In genomic region chr11:109475717-109476116, GRCm38 (mm10) we compare ENCODE assay signal across 14 mouse cellular contexts. TPM values are rescaled to one million over a fixed set of nuclear protein-coding genes. Genes with fewer than 3 reads are reported as not detected.
DNase-seq lines count a peak whose midpoint lies in the region; ATAC-seq and TF ChIP-seq lines count a peak whose summit lies in the region.
"Had no signal": no experiment of that assay in that cellular context is flagged by ENCODE, and none has a peak within 500 bp of the region (broad histone marks: within the 10 kb centered on the region; RNA-seq: fewer than 3 reads in every experiment).

No protein-coding gene starts in this region.

- no peaks in the 10 kb centered on the region for H3K9me3 ChIP-seq in forebrain, embryonic 11.5 days (ENCODE audit: control insufficient read depth, low read length)
- no peaks in the 10 kb centered on the region for H3K9me3 ChIP-seq in forebrain, embryonic 15.5 days
- no peaks in the 10 kb centered on the region for H3K9me3 ChIP-seq in midbrain, embryonic 10.5 days (replicated peaks)
- no peaks in the 10 kb centered on the region for H3K9me3 ChIP-seq in midbrain, postnatal 0 days (ENCODE audit: low read length)
- H3K9me3 ChIP-seq in midbrain, embryonic 13.5 days, result no peaks in the 10 kb centered on the region
- H3K9me3 ChIP-seq: heart, embryonic 13.5 days; limb, embryonic 15.5 days had no signal

- peaks cover 20% of the 10 kb centered on the region for H3K4me1 ChIP-seq in forebrain, embryonic 11.5 days (replicated peaks; ENCODE audit: control insufficient read depth, insufficient read depth, low read length)
- peaks cover 29% of the 10 kb centered on the region for H3K4me1 ChIP-seq in forebrain, embryonic 15.5 days
- H3K4me1 ChIP-seq in midbrain, embryonic 10.5 days, result peaks cover 82% of the 10 kb centered on the region
- no peaks in the 10 kb centered on the region for H3K4me1 ChIP-seq in midbrain, postnatal 0 days (ENCODE audit: insufficient read depth, low read length)
- H3K4me1 ChIP-seq in midbrain, embryonic 13.5 days (replicated peaks), result peaks cover 41% of the 10 kb centered on the region

- WGBS in forebrain, embryonic 11.5 days, result 62% methylated on average over 4 of the region's 4 CpGs
- WGBS in forebrain, embryonic 15.5 days, result 64% methylated on average over 4 of the region's 4 CpGs
- WGBS in midbrain, embryonic 10.5 days, result 69% methylated on average over 4 of the region's 4 CpGs
- WGBS in midbrain, postnatal 0 days, result 66% methylated on average over 4 of the region's 4 CpGs
- 62% methylated on average over 4 of the region's 4 CpGs for WGBS in midbrain, embryonic 13.5 days

- no peak for TF ChIP-seq CTCF in midbrain, postnatal 0 days (IDR thresholded peaks at IDR 0.05)

- DNase-seq in forebrain, embryonic 11.5 days (ENCODE audit: low spot score), result no peak
- peak; percentile 18 for DNase-seq in midbrain, embryonic 10.5 days (ENCODE audit: low spot score)
- no peak for DNase-seq in midbrain, postnatal 0 days (ENCODE audit: low spot score)
- peak; percentile 19 for DNase-seq in ES-CJ7 (ENCODE audit: low read depth, low spot score)
- DNase-seq in Muller cell, postnatal 12 days (ENCODE audit: inconsistent ontology term), result no peak
- DNase-seq in heart, adult 18-20 months, result no peak
- DNase-seq: adrenal gland, adult 8-10 months; cerebellum, adult 9-11 months; lung, adult 2 months had no signal

- no peak overlapping the region for H3K4me3 ChIP-seq in forebrain, embryonic 11.5 days (ENCODE audit: low read depth, low read length)
- H3K4me3 ChIP-seq in forebrain, embryonic 15.5 days, result no peak overlapping the region
- H3K4me3 ChIP-seq in midbrain, embryonic 10.5 days, result 0 out of 2 replicates have a peak overlapping the region, but pooled peaks have one; percentile 18
- no peak overlapping the region for H3K4me3 ChIP-seq in midbrain, postnatal 0 days (ENCODE audit: low read depth, low read length)
- H3K4me3 ChIP-seq in midbrain, embryonic 13.5 days (replicated peaks), result no peak overlapping the region
- H3K4me3 ChIP-seq: heart, embryonic 13.5 days; limb, embryonic 15.5 days had no signal

- ATAC-seq in forebrain, embryonic 11.5 days (replicated peaks; ENCODE audit: low FRiP score), result no peak
- ATAC-seq in forebrain, embryonic 15.5 days (replicated peaks), result no peak
- ATAC-seq in midbrain, postnatal 0 days (ENCODE audit: low FRiP score), result no peak
- no peak for ATAC-seq in midbrain, embryonic 13.5 days
- ATAC-seq: intestine, embryonic 16.5 days had no signal

- H3K27me3 ChIP-seq in forebrain, embryonic 11.5 days (ENCODE audit: control insufficient read depth, insufficient read depth, low read length), result no peaks in the 10 kb centered on the region
- H3K27me3 ChIP-seq in forebrain, embryonic 15.5 days, result no peaks in the 10 kb centered on the region
- H3K27me3 ChIP-seq in midbrain, embryonic 10.5 days (ENCODE audit: low read depth, poor library complexity, severe bottlenecking), result peaks cover 23% of the 10 kb centered on the region
- H3K27me3 ChIP-seq in midbrain, postnatal 0 days (ENCODE audit: insufficient read depth, low read length), result no peaks in the 10 kb centered on the region; the same call in 1 of the 2 replicates
- H3K27me3 ChIP-seq in midbrain, embryonic 13.5 days, result peaks cover 25% of the 10 kb centered on the region

- H3K36me3 ChIP-seq in forebrain, embryonic 11.5 days (ENCODE audit: control insufficient read depth, insufficient read depth, low read length), result no peaks in the 10 kb centered on the region
- H3K36me3 ChIP-seq in forebrain, embryonic 15.5 days, result no peaks in the 10 kb centered on the region
- H3K36me3 ChIP-seq in midbrain, embryonic 10.5 days, result no peaks in the 10 kb centered on the region
- no peaks in the 10 kb centered on the region for H3K36me3 ChIP-seq in midbrain, postnatal 0 days (ENCODE audit: insufficient read depth, low read length)
- no peaks in the 10 kb centered on the region for H3K36me3 ChIP-seq in midbrain, embryonic 13.5 days
- H3K36me3 ChIP-seq: heart, embryonic 13.5 days; limb, embryonic 15.5 days had no signal

- H3K27ac ChIP-seq in forebrain, embryonic 11.5 days (ENCODE audit: low read depth, low read length), result peak overlapping the region; percentile 67; the same call in 1 of the 2 replicates
- H3K27ac ChIP-seq in forebrain, embryonic 15.5 days (replicated peaks), result no peak overlapping the region
- H3K27ac ChIP-seq in midbrain, embryonic 10.5 days (replicated peaks), result peak overlapping the region; percentile 84
- H3K27ac ChIP-seq in midbrain, postnatal 0 days (ENCODE audit: low read depth, low read length), result no peak overlapping the region
- peak overlapping the region; percentile 53 for H3K27ac ChIP-seq in midbrain, embryonic 13.5 days
- H3K27ac ChIP-seq: heart, embryonic 13.5 days; limb, embryonic 15.5 days had no signal

- peak overlapping the region; percentile 20; the same call in 1 of the 2 replicates for H3K4me2 ChIP-seq in forebrain, embryonic 11.5 days (ENCODE audit: low read depth, low read length, severe bottlenecking)
- no peak overlapping the region for H3K4me2 ChIP-seq in forebrain, embryonic 15.5 days (replicated peaks)
- H3K4me2 ChIP-seq in midbrain, postnatal 0 days (ENCODE audit: low read depth, low read length, poor library complexity, severe bottlenecking), result no peak overlapping the region
- no peak overlapping the region for H3K4me2 ChIP-seq in midbrain, embryonic 13.5 days (replicated peaks)
- H3K4me2 ChIP-seq: heart, embryonic 13.5 days; limb, embryonic 15.5 days had no signal

- H3K9ac ChIP-seq in forebrain, embryonic 11.5 days (ENCODE audit: low read length), result peak overlapping the region; percentile 16; the same call in 1 of the 2 replicates
- no peak overlapping the region for H3K9ac ChIP-seq in forebrain, embryonic 15.5 days (replicated peaks)
- no peak overlapping the region for H3K9ac ChIP-seq in midbrain, postnatal 0 days (replicated peaks; ENCODE audit: low read length, poor library complexity, severe bottlenecking)
- no peak overlapping the region for H3K9ac ChIP-seq in midbrain, embryonic 13.5 days (replicated peaks)
- H3K9ac ChIP-seq: limb, embryonic 15.5 days had no signal

RNA-seq across cellular contexts. Expression of gene Slc16a6, which starts 2.3 kb away (rescaled TPM):
- 4.8 and 6.0 TPM in 2 replicates for polyA plus RNA-seq in forebrain, embryonic 11.5 days (2014; fragmentation: Nextera tagmentation; extraction: Ambion mirVana)
- polyA plus RNA-seq in forebrain, embryonic 15.5 days (2015; fragmentation: Nextera tagmentation; extraction: Ambion mirVana), result 3.7 and 5.1 TPM in 2 replicates
- polyA plus RNA-seq in midbrain, embryonic 10.5 days (2016; fragmentation: Nextera tagmentation; extraction: Ambion mirVana), result 5.0 and 5.5 TPM in 2 replicates
- 11.5 and 22.1 TPM in 2 replicates for total RNA-seq in midbrain, postnatal 0 days (2014; rRNA removed)
- polyA plus RNA-seq in midbrain, postnatal 0 days (2015; fragmentation: Nextera tagmentation; extraction: Ambion mirVana), result 4.8 and 6.3 TPM in 2 replicates
- 3.1 and 4.4 TPM in 2 replicates for polyA plus RNA-seq in midbrain, embryonic 13.5 days (2015; fragmentation: Nextera tagmentation; extraction: Ambion mirVana)
- 1 to 10 TPM; 7.3 to 9.2 TPM for total RNA-seq in heart, adult 18-20 months (2021)

RNA-seq across cellular contexts. Expression of gene Arsg, which starts 2.5 kb away (rescaled TPM):
- polyA plus RNA-seq in forebrain, embryonic 11.5 days (2014; fragmentation: Nextera tagmentation; extraction: Ambion mirVana), result 2.7 and 3.2 TPM in 2 replicates
- polyA plus RNA-seq in forebrain, embryonic 15.5 days (2015; fragmentation: Nextera tagmentation; extraction: Ambion mirVana), result 4.0 and 6.0 TPM in 2 replicates
- polyA plus RNA-seq in midbrain, embryonic 10.5 days (2016; fragmentation: Nextera tagmentation; extraction: Ambion mirVana), result 1.9 and 2.2 TPM in 2 replicates
- 6.6 and 6.9 TPM in 2 replicates for total RNA-seq in midbrain, postnatal 0 days (2014; rRNA removed)
- polyA plus RNA-seq in midbrain, postnatal 0 days (2015; fragmentation: Nextera tagmentation; extraction: Ambion mirVana), result 5.1 and 6.0 TPM in 2 replicates
- 2.6 and 3.1 TPM in 2 replicates for polyA plus RNA-seq in midbrain, embryonic 13.5 days (2015; fragmentation: Nextera tagmentation; extraction: Ambion mirVana)
- 1 to 10 TPM; 1.4 to 2.1 TPM for total RNA-seq in heart, adult 18-20 months (2021)

RNA-seq across cellular contexts. Expression of gene Amz2, which starts 50.0 kb away (rescaled TPM):
- 46.6 and 48.2 TPM in 2 replicates for polyA plus RNA-seq in forebrain, embryonic 11.5 days (2014; fragmentation: Nextera tagmentation; extraction: Ambion mirVana)
- 67.3 and 72.6 TPM in 2 replicates for polyA plus RNA-seq in forebrain, embryonic 15.5 days (2015; fragmentation: Nextera tagmentation; extraction: Ambion mirVana)
- polyA plus RNA-seq in midbrain, embryonic 10.5 days (2016; fragmentation: Nextera tagmentation; extraction: Ambion mirVana), result 45.2 and 46.0 TPM in 2 replicates
- total RNA-seq in midbrain, postnatal 0 days (2014; rRNA removed), result 156 and 182 TPM in 2 replicates
- polyA plus RNA-seq in midbrain, postnatal 0 days (2015; fragmentation: Nextera tagmentation; extraction: Ambion mirVana), result 39.6 and 40.1 TPM in 2 replicates
- 53.1 and 53.5 TPM in 2 replicates for polyA plus RNA-seq in midbrain, embryonic 13.5 days (2015; fragmentation: Nextera tagmentation; extraction: Ambion mirVana)
- 10 to 100 TPM; 51.9 to 53.8 TPM for total RNA-seq in heart, adult 18-20 months (2021)

Comparison
In these comparisons a context has a peak if more than half of its experiments do, and no peak if none do; other contexts are left out.
1. DNase-seq: peak in midbrain, embryonic 10.5 days (single experiment) and ES-CJ7 (single experiment); none in forebrain, embryonic 11.5 days (single experiment), midbrain, postnatal 0 days (single experiment), Muller cell, postnatal 12 days (single experiment) and heart, adult 18-20 months (0 of 2).
2. H3K27ac ChIP-seq: peak in forebrain, embryonic 11.5 days (single experiment), midbrain, embryonic 10.5 days (single experiment) and midbrain, embryonic 13.5 days (single experiment); none in forebrain, embryonic 15.5 days (single experiment) and midbrain, postnatal 0 days (single experiment).